Mouse (Mus musculus) neutrophil, adult 83 days (primary cell): ENCODE results near the gene Olfr150. TPM values are rescaled to one million over a fixed set of nuclear protein-coding genes. Genes with fewer than 3 reads are reported as not detected.

ENCODE experiments used
- total RNA-seq, 2 experiments: library from RNA; stranded (reverse); gene quantifications; one replicate each; pipeline ENCODE4 v1.2.4; 2023

Olfr150 gene
- total RNA-seq = not detected

GRCm38 (mm10) chr9:39730678-39731077 is at the start of gene Olfr150:
Gene Olfr150, plus strand, starts transcription at chr9:39730978.

GRCm38 (mm10) chr9:39707017-39707416 is 23.8 kb upstream of the Olfr150 start, which contains the start of gene Olfr149:
Gene Olfr149, minus strand, starts transcription at chr9:39707117.

GRCm38 (mm10) chr9:39711053-39711452 is 19.7 kb upstream of the Olfr150 start, which contains the start of gene Olfr965:
Gene Olfr965, plus strand, starts transcription at chr9:39711353.

DNA sequence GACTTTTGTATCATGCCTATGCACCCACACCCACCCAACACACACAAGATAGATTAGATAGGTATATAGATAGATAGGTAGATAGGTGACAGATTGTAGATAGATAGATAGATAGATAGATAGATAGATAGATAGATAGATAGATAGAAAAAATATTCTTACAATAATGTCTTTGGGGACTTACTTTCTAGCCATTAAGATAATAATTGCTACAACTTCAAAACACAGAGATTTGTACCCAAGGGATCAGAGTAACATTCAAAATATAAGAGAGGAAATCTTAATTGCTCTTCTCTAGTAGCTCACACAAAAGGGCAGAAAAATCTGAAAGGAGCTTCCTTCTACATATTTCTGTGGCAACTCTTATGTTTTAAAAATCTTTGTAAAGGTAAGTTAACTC is 15.2 kb downstream of the Olfr150 start, which contains the start of gene Olfr967:
TSS of gene Olfr967 (plus strand) at position 301 of the 400 bp plus-strand sequence.

DNA sequence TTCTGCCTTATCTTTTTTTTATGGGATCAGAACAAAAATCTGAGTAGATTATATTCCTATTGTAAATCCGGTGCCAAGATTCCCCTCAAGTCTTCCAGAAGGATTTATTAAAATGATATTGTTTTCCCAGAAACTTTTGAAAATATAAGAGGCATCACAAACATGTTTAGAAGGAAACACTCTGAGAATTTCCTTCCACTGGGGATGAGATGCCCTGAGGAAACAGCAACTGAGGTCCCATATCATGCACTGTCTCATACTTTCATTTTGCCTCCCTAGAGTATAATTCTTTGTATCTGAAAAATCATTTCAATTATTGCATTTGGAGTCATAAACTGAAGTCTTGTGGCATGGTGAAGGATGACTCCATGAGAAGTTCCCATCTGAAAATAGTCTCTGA is 52.4 kb downstream of the Olfr150 start, which contains the start of gene Olfr968:
TSS of gene Olfr968 (minus strand) at position 101 of the 400 bp plus-strand sequence.

Other genes with a start within 250 kb of the Olfr150 start
- not detected for gene Olfr44, start 237.0 kb upstream of the Olfr150 start, total RNA-seq
- gene Olfr957, start 215.2 kb upstream of the Olfr150 start, total RNA-seq = not detected
- not detected for gene Olfr958, start 176.9 kb upstream of the Olfr150 start, total RNA-seq
- gene Olfr959, start 155.4 kb upstream of the Olfr150 start, total RNA-seq = not detected
- under 1 TPM in 1 of 2 experiments, not detected in 1; 0.09 TPM for gene AW551984, start 126.6 kb upstream of the Olfr150 start, total RNA-seq
- not detected for gene Olfr148, start 120.3 kb upstream of the Olfr150 start, total RNA-seq
- not detected for gene Olfr960, start 109.6 kb upstream of the Olfr150 start, total RNA-seq
- gene Olfr961, start 85.9 kb upstream of the Olfr150 start, total RNA-seq = not detected
- not detected for gene Olfr963, start 63.8 kb upstream of the Olfr150 start, total RNA-seq
- not detected for gene Olfr149, start 23.9 kb upstream of the Olfr150 start, total RNA-seq
- not detected for gene Olfr965, start 19.6 kb upstream of the Olfr150 start, total RNA-seq
- not detected for gene Olfr967, start 15.3 kb downstream of the Olfr150 start, total RNA-seq
- not detected for gene Olfr968, start 52.3 kb downstream of the Olfr150 start, total RNA-seq
- gene Olfr969, start 60.0 kb downstream of the Olfr150 start, total RNA-seq = not detected
- not detected for gene Olfr970, start 77.9 kb downstream of the Olfr150 start, total RNA-seq
- not detected for gene Olfr971, start 105.9 kb downstream of the Olfr150 start, total RNA-seq
- not detected for gene Olfr972, start 135.4 kb downstream of the Olfr150 start, total RNA-seq
- gene Olfr229, start 176.4 kb downstream of the Olfr150 start, total RNA-seq = not detected
- gene Olfr974, start 206.5 kb downstream of the Olfr150 start, total RNA-seq = not detected
- not detected for gene Olfr975, start 221.1 kb downstream of the Olfr150 start, total RNA-seq
- gene Olfr976, start 230.2 kb downstream of the Olfr150 start, total RNA-seq = not detected